Mouse (Mus musculus): Measurements from ENCODE around the gene Rela. TPM values are rescaled to one million over a fixed set of nuclear protein-coding genes. Genes with fewer than 3 reads are reported as not detected.

The Rela gene
- polyA plus RNA-seq (2015; fragmentation: Nextera tagmentation; extraction: Ambion mirVana): 32.7 and 55.1 TPM in 2 replicates

DNA sequence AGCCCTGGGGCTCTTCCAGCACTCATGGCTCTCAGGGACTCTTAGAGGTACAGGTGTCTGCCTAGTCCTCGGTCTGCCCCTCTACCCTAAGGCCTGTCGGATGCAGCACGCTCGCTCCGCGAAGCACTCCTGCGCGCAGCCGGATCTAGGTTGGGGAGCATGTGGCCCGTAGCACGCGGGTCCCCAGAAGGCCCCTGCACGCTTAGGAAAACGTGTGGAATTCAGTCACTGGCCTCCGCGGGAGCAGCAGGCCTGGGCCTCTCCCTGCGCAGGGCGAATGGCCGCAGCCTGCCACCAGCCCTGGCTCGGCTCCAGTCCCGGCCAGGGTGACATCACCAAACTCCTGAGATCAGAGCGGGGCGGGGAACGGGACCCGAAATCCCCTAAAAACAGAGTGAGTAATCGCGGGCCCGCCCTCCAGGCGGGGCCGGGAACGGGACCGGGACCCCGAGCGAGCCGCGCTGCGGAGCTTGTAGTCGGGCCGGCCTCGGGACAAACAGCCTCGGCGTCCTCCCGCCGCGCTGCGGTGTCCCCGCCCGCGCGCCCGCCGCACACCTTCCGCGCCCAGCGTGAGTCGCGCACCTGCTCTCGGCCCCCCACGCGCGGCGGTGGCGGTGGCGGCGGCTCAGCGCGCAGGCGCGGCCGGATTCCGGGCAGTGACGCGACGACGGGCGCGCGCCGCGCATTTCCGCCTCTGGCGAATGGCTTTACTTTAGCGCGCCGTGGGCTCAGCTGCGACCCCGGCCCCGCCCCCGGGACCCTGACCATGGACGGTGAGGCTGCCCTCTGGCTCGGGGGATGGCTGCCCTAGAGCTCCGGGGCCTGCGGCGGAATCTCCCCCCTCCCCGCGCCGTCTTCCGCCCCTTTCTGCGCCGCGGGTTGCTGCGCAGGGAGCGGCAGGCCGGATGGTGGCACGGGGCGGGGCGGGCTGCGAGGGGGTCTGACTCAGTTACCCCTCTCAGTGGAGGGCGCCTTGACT lies at the start of gene Rela:
TSS of gene Rela (plus strand) at position 415 of the 979 bp plus-strand sequence.

DNA sequence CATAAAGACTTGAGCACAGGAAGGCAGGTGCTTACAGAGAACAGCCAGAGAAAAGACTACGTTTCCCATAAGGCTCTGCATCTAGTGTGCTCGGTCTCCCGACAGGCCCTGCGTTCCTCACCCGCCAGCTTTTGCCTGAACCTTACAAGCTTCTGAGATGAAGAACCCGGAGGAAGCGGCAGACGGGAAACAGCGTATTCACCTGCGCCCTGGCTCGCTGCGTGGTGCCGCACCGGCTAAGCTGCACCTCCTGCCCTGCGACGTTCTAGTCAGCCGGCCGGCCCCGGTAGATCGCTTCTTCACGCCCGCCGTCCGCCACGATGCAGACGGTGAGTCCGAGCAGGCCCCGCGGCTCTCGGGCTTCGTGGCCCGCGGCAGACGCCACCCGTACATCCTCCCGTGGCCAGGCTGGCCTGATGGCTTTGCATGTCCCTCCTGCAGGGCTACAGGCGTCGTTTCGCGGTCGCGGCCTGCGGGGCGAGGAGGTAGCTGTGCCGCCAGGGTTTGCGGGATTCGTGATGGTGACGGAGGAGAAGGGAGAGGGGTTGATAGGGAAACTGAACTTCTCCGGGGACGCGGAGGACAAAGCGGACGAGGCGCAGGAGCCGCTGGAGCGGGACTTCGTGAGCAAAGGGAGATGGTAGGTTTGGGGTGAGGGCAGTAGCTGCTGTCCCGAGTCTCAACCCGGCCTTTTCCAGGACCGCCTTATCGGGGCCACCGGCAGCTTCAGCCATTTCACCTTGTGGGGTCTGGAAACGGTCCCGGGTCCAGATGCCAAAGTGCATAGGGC lies 35.3 kb upstream of the Rela start, which contains the start of gene Rnaseh2c:
TSS of gene Rnaseh2c (plus strand) at position 122 of the 790 bp plus-strand sequence.

DNA sequence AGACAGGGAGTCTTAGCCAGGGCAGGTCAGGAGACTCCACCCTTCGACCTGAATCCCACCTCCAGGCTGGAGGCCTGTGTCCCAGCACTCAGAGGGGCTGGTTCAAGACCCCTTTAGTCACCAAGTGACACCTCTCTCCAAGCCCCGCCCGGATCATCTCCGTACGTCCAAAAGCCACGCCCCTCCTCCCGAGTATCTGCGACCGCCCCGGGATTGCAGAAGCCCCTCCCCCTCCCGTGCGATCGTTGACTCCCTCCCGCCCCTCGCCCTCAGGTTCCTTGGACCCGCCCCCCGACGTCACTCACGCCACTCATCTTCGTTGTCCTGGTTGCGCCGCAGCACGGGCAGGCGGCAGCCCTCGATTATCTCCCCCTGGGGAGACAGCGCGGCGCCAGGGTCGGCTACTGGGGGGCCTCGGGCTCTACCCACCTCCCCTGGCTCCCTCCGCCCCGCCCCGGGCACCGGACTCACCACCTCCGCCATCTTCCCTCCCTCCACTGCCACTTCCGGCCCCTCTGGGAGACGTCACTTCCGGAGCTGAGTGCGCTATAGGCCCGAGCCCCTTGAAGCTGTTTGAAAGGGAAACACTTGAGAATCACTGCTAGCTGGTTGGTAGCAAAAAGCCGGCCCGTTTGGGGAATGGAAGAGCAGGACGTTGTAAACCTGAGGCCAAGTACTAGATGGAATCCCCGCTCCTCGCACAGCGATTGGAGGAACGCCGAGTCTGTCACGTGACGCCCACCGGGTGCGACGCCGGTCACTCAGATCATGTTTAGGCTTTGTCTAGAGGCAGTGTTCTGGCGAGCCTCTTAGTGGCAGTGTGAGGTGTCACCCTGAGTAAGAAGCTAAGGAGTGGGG lies 27.5 kb upstream of the Rela start, which contains the start of gene Kat5:
TSS of gene Kat5 (minus strand) at position 691 of the 858 bp plus-strand sequence.

DNA sequence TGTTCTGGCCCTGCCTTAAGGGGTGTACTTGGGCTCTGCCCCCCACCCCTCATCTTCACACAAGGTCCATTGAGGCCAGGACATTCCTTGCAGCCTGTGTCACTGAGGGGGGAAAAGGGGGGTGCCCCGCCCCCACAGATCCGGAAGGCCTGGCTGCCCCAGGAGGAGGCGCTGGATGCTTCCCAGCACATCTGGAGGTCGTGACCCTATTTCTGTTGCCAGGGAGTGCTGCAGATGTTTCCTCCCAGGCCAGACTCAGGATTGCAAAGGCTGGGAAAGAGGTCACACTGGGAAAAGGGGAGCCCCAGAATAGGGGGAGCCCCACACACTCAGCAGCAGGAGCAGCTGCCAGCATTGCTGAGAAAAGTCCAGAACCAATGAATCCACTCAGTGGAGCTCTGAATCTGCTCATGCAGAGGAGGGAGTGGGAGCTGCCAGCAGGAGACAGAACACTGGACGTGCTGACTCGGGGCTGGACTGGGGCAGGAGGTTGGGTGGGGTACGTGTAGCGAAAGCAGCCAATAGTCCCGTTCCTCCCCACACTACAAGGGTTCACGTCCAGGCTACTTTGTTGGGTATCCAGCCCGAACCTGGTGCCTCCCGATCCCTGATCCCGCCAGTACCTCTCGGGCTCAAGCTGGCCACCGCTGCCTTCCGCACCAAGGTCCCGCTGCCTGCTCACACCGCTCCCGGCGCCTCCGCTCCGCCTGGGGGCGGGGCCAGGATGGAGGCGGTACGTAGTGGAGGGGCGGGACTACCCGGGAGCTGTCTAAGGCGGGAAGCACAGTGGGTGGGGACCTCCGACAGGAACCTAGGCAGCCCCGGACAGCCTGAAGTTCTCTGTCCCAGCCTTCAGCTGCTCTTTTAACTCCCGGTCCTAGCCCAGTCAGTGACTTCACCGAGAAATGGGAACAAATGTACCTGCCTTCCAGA lies 26.0 kb downstream of the Rela start, which contains the start of gene Sipa1:
TSS of gene Sipa1 (minus strand) at position 727 of the 933 bp plus-strand sequence.

DNA sequence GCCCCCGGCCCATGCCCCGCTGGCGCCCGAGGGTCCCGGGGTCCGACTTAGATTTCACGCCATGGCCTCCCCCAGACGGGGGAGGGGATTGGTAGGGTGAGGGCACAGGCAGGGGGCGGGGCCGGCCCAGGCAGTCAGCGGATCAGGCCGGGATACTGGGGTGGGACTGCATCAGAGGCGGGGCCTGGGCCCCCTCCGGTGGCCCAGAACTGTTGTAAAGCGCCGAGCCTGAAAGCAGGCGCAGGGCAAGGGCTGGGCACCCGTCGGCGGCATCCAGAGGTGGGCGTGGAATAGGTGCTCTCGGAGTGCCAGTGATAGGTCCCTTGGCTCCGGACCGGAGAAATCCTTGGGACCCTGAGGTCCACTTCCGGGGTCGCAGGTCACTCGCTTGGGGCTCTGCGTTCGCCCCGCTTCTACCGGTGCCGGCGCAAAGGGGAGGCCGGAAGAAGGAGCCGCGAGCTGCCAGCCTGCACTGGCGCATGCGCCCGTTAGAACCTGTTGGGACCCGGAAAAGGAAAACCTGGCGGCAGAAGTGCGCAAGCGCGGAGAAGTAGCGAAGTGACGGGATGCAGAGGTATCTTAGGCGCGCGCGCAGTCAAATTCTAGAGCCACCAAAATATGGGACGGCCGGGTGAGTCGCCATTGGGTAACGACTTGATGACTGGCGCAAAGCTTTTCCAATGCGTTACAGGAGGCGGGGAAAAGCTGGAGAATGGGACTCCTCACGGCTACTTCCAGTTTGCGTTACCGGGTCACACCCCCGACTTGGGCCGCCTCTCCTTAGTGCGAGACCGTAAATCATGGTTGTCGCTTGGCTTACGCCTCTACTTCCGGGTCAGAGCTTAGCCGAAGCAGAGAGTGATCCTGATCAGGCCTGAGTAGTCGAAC lies 51.2 kb downstream of the Rela start, which contains the start of the genes Map3k11 and Pcnx3:
TSS of gene Map3k11 (plus strand) at position 543 of the 888 bp plus-strand sequence.
TSS of gene Pcnx3 (minus strand) at position 709 of the 888 bp plus-strand sequence.

Small RNA genes within 50 kb of the gene (microRNA-seq; reads per million reads assigned to microRNA genes)
- gene Mir6987 (ENCODE audit: borderline replicate concordance, insufficient number of aligned reads): not detected

Other genes starting within 250 kb of the Rela start
- 36.8 and 43.5 TPM in 2 replicates for gene Sart1, start 248.8 kb upstream of the Rela start, polyA plus RNA-seq (2015; fragmentation: Nextera tagmentation; extraction: Ambion mirVana)
- not detected in 2 replicates for gene Tsga10ip, start 235.0 kb upstream of the Rela start, polyA plus RNA-seq (2015; fragmentation: Nextera tagmentation; extraction: Ambion mirVana)
- gene Drap1, start 212.5 kb upstream of the Rela start, polyA plus RNA-seq (2015; fragmentation: Nextera tagmentation; extraction: Ambion mirVana): 284 and 285 TPM in 2 replicates
- gene AI837181, start 212.3 kb upstream of the Rela start, polyA plus RNA-seq (2015; fragmentation: Nextera tagmentation; extraction: Ambion mirVana): 42.0 and 47.6 TPM in 2 replicates
- not detected in 2 replicates for gene Fosl1, start 189.9 kb upstream of the Rela start, polyA plus RNA-seq (2015; fragmentation: Nextera tagmentation; extraction: Ambion mirVana)
- gene Ccdc85b, start 179.6 kb upstream of the Rela start, polyA plus RNA-seq (2015; fragmentation: Nextera tagmentation; extraction: Ambion mirVana): 12.7 and 16.2 TPM in 2 replicates
- 92.0 and 126 TPM in 2 replicates for gene Fibp, start 176.9 kb upstream of the Rela start, polyA plus RNA-seq (2015; fragmentation: Nextera tagmentation; extraction: Ambion mirVana)
- 0.36 and 1.1 TPM in 2 replicates for gene Ctsw, start 169.0 kb upstream of the Rela start, polyA plus RNA-seq (2015; fragmentation: Nextera tagmentation; extraction: Ambion mirVana)
- 77.3 and 88.0 TPM in 2 replicates for gene Efemp2, start 163.5 kb upstream of the Rela start, polyA plus RNA-seq (2015; fragmentation: Nextera tagmentation; extraction: Ambion mirVana)
- 18.1 and 22.0 TPM in 2 replicates for gene Mus81, start 149.1 kb upstream of the Rela start, polyA plus RNA-seq (2015; fragmentation: Nextera tagmentation; extraction: Ambion mirVana)
- 1,277 and 1,424 TPM in 2 replicates for gene Cfl1, start 147.0 kb upstream of the Rela start, polyA plus RNA-seq (2015; fragmentation: Nextera tagmentation; extraction: Ambion mirVana)
- gene 1700020D05Rik, start 133.7 kb upstream of the Rela start, polyA plus RNA-seq (2015; fragmentation: Nextera tagmentation; extraction: Ambion mirVana): not detected in 2 replicates
- gene Snx32, start 126.9 kb upstream of the Rela start, polyA plus RNA-seq (2015; fragmentation: Nextera tagmentation; extraction: Ambion mirVana): 14.4 and 16.0 TPM in 2 replicates
- 0.36 and 0.41 TPM in 2 replicates for gene Ovol1, start 76.8 kb upstream of the Rela start, polyA plus RNA-seq (2015; fragmentation: Nextera tagmentation; extraction: Ambion mirVana)
- gene Ap5b1, start 69.5 kb upstream of the Rela start, polyA plus RNA-seq (2015; fragmentation: Nextera tagmentation; extraction: Ambion mirVana): 1.0 and 4.3 TPM in 2 replicates
- gene Rnaseh2c, start 35.6 kb upstream of the Rela start, polyA plus RNA-seq (2015; fragmentation: Nextera tagmentation; extraction: Ambion mirVana): 189 and 232 TPM in 2 replicates
- gene Kat5, start 27.2 kb upstream of the Rela start, polyA plus RNA-seq (2015; fragmentation: Nextera tagmentation; extraction: Ambion mirVana): 42.7 and 55.8 TPM in 2 replicates
- gene Sipa1, start 26.2 kb downstream of the Rela start, polyA plus RNA-seq (2015; fragmentation: Nextera tagmentation; extraction: Ambion mirVana): 23.6 and 38.7 TPM in 2 replicates
- gene Map3k11, start 51.3 kb downstream of the Rela start, polyA plus RNA-seq (2015; fragmentation: Nextera tagmentation; extraction: Ambion mirVana): 20.8 and 28.6 TPM in 2 replicates
- gene Pcnx3, start 51.4 kb downstream of the Rela start, polyA plus RNA-seq (2015; fragmentation: Nextera tagmentation; extraction: Ambion mirVana): 8.7 and 15.1 TPM in 2 replicates
- 0.33 and 0.57 TPM in 2 replicates for gene Kcnk7, start 66.9 kb downstream of the Rela start, polyA plus RNA-seq (2015; fragmentation: Nextera tagmentation; extraction: Ambion mirVana)
- gene Ehbp1l1, start 88.8 kb downstream of the Rela start, polyA plus RNA-seq (2015; fragmentation: Nextera tagmentation; extraction: Ambion mirVana): 20.3 and 23.5 TPM in 2 replicates
- gene Fam89b, start 92.2 kb downstream of the Rela start, polyA plus RNA-seq (2015; fragmentation: Nextera tagmentation; extraction: Ambion mirVana): 86.7 and 91.8 TPM in 2 replicates
- gene Ltbp3, start 103.4 kb downstream of the Rela start, polyA plus RNA-seq (2015; fragmentation: Nextera tagmentation; extraction: Ambion mirVana): 50.6 and 57.0 TPM in 2 replicates
- 50.3 and 69.4 TPM in 2 replicates for gene Scyl1, start 133.9 kb downstream of the Rela start, polyA plus RNA-seq (2015; fragmentation: Nextera tagmentation; extraction: Ambion mirVana)
- gene Frmd8, start 237.8 kb downstream of the Rela start, polyA plus RNA-seq (2015; fragmentation: Nextera tagmentation; extraction: Ambion mirVana): 19.3 and 42.3 TPM in 2 replicates
- gene Slc25a45, start 240.3 kb downstream of the Rela start, polyA plus RNA-seq (2015; fragmentation: Nextera tagmentation; extraction: Ambion mirVana): 9.9 and 23.2 TPM in 2 replicates

Measured in adrenal gland, postnatal 0 days (tissue).